Mouse (Mus musculus) CD4-positive, CD25-positive, alpha-beta regulatory T cell (primary cell): ENCODE data around the gene Cst11. TPM values are rescaled to one million over a fixed set of nuclear protein-coding genes. Genes with fewer than 3 reads are reported as not detected.

Experiments
- polyA plus RNA-seq: library from polyadenylated mRNA; unstranded; fragments of 100-300 nt; shearing (Covaris generic); gene quantifications from one replicate; pipeline ENCODE4 v1.2.1, GENCODE M21; 2017

Cst11 gene
- not detected for polyA plus RNA-seq

DNA sequence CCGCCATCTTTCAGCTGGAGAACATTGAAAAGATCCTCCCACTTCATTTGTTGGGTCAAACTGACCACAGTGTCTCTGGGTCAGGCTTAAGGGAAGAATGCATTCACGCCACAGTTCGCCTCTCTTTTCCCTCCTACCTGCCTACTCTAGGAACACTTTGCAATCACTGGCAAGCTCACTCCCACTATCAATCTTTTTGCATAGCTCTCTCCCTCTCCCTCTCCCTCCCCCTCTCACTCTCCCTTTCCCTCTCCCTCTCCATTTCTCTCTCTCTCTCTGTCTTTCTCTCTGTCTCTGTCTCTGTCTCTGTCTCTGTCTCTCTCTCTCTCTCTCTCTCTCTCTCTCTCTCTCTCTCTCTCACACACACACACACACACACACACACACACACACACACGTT lies at the start of gene Cst11:
TSS of gene Cst11 (minus strand) at position 101 of the 400 bp plus-strand sequence.

DNA sequence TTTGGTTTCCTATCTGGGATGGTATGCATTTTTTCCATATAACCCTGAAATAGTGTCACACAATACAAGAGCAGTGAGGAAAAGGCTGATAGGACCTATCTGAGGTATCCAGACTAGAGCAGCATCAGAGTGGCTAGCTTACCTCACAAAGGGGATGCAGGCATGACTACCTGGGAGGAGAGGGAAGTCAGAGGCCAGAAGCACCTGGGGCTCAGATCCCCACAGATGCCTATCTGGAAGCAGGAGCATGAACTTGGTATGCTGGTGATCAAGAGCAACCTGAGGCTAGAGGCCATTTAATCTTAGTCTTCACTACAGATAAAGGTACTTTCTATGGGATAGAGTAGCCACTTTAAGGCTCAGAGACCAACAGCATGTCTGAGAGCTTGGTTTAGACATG lies 48.6 kb upstream of the Cst11 start, which contains the start of gene Cst13:
TSS of gene Cst13 (plus strand) at position 173 of the 400 bp plus-strand sequence.

DNA sequence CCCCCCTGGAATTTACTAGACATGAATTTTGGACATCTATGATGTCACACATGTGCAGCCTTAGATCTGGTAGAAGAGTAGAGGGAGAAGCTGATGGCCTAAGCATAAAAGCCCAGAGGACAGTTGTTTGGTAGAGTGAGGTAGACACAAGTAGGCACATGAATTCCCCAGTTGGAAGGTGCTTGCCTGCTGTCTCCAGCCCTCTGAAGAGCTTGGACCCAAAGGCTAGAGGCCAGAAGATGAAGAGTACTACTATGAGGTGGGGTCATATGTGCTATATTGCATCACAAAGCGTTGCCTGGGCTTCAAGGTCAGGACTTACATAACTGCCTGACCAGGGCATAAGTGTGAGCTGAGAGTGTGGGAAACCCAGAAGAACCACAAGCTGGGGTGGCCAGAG lies 27.2 kb upstream of the Cst11 start, which contains the start of gene Cst8:
TSS of gene Cst8 (plus strand) at position 301 of the 400 bp plus-strand sequence.

DNA sequence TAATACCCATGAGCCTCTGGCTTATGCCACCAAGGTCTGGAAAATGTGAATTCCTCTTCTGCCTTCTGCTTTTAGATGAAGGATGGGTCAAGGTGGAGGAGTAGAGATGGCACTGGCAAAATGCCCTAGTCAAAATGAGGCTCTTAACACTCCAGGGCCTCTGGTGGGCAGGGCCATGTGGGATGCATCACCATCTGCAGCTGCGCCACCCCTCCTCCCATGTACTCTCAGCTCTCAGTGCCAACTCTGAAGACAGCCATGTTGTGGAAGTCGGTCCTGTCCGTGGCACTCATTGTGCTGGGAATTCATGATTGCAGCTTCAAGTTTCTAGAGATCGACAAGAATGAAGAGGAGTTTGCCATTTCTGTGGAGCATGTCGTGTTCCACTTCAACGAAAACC lies 17.8 kb upstream of the Cst11 start, which contains the start of gene Cst12:
TSS of gene Cst12 (plus strand) at position 220 of the 400 bp plus-strand sequence.

DNA sequence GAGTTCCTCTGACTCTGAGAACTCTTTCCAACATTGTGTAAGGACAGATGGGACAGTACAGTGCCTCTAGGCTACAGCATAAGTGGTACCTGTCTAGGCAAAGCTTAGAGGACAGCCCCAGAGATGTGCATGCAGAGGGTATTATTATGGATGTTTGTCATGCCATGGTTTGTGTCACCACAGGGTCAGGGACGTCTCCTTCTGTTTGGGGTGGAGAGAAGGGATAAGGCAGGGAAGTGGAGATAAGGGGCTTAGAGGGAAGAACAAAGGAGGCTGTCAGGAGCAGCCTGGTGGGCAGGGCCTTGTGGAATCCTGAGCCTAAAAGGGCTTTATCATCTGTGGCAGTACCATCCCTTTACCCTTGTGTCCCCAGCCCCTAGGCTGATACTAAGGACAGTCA lies 10.4 kb upstream of the Cst11 start, which contains the start of gene 8030411F24Rik:
TSS of gene 8030411F24Rik (plus strand) at position 301 of the 400 bp plus-strand sequence.

DNA sequence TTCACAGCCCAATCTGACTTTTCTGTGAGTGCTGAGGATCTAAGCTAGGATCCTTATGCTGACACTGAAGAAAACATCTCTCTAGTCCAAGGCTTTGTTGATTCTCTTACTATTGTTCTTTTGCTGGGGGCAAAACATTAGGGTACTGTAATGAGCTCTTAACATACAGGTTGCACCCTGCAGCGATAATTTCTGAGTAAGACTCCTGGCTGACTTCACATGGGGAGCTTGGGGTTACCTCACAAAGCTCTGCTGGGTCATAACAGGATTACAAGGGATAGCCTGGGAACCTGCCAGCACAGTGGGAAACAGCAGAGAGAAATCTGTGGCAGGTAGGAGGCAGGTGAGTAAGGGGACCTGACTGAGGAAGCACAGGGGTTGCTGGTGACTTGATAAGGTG lies 21.2 kb downstream of the Cst11 start, which contains the start of gene Cstl1:
TSS of gene Cstl1 (plus strand) at position 301 of the 400 bp plus-strand sequence.

DNA sequence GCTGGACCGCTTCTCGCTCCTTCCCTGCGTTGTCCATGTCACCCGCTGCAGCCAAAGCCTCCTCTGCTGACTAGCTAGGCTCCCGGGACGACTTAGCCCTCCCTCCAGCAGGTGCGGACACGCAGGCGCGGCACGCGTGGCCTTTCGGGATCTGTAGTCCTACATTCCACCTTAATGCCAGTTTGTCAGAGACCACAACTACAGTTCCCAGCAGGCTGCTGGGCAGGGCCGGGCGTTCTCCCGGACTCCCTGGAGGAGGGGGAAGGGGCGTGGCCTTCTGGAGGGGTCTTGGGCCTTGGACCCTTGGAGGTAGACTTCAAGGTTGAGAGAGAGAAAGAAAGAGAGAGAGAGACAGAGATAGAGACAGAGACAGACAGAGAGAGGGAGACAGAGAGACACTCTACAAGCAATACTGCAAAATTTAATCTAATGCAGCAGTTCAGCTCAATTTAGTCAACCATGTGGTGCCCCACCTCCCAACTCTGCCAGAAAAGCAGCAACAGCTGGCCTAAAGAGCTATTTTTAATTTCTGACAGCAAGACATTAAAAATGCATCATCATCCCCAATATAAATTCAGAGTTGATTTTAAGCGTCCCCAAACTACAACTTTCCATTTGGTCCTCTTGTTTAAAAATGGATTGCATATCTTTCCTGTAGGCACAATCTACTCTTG lies 38.8 kb downstream of the Cst11 start, which contains the start of gene Napb:
TSS of gene Napb (minus strand) at position 141 of the 674 bp plus-strand sequence.

Other genes with a start within 250 kb of the Cst11 start
- gene Nxt1, start 98.9 kb downstream of the Cst11 start, polyA plus RNA-seq: 58.2 TPM
- 11.7 TPM for gene Gzf1, start 90.5 kb downstream of the Cst11 start, polyA plus RNA-seq
- 1.6 TPM for gene Napb, start 39.0 kb downstream of the Cst11 start, polyA plus RNA-seq
- not detected for gene Cstl1, start 21.1 kb downstream of the Cst11 start, polyA plus RNA-seq
- not detected for gene 8030411F24Rik, start 10.5 kb upstream of the Cst11 start, polyA plus RNA-seq
- not detected for gene Cst12, start 17.9 kb upstream of the Cst11 start, polyA plus RNA-seq
- not detected for gene Cst8, start 27.3 kb upstream of the Cst11 start, polyA plus RNA-seq
- gene Cst13, start 48.6 kb upstream of the Cst11 start, polyA plus RNA-seq: not detected
- gene Cst9, start 63.6 kb upstream of the Cst11 start, polyA plus RNA-seq: not detected
- not detected for gene 9230104L09Rik, start 93.5 kb upstream of the Cst11 start, polyA plus RNA-seq
- gene Cst3, start 104.2 kb upstream of the Cst11 start, polyA plus RNA-seq: 140 TPM
- gene Gm1330, start 231.8 kb upstream of the Cst11 start, polyA plus RNA-seq: not detected
- not detected for gene Gm10750, start 245.7 kb upstream of the Cst11 start, polyA plus RNA-seq